Mouse (Mus musculus) MEL-GATA-1-ER (cell line): Measurements from ENCODE around the gene Ptx4.

Experiments used
- DNase-seq: peaks from one replicate; pipeline ENCODE4 v3.0.0-alpha.2; 2012; ENCODE audit warnings: low read depth; ENCODE audit errors: extremely low read depth

The Ptx4 gene

DNA sequence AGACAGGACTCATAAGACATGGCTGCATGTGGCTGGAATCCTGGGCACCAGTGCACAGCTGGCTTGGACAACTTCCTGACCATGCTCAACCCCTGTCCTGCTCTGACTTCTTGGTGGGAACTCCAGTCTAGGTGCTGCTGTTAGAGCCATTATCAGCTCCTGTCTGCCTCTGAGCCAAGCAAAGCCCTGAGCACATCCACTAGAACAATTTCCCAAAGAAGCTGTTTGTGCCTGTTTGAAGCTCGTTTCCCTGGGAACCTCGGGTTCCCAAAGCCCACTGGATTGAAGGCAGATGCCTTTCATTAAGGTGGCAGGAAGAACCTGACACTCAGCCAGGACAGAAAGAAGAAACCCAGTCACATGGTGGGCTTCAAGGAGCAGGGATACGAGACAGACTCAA lies at the start of gene Ptx4:
Gene Ptx4 (plus strand): TSS at position 355 of the 400 bp plus-strand sequence.
- no peak for DNase-seq

- no peak for DNase-seq
Measured at GRCm38 (mm10) chr17:25076906-25077305, 43.7 kb upstream of the Ptx4 start.

DNA sequence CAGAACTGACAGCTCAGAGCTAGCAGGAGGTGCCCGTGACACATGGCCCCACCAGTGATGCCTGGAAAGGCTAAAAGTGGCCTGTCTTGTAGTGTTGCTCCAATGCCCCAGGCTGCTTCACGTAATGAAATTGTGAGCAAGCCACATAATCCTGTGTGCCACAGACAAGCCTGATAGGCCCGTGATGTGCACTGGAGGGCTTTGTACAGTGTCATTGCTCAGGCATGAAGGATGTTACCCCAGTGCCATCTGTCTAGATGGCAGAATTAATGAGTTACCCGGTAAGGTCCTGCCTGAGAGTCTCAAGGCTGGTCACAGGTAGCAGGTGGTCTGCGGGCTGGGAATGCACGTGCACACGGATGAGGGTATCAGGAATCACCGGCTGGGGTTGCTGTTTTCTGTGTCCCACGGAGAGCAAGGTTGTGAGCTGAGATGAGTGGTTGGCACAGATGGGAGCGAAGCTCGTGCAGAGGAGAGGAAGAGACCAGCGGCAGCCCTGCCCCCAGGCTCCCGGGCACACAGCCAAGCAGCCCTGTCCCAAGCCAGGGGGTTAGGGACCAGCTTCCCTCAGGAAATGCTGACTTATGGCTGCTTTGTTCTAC lies 42.7 kb upstream of the Ptx4 start:
- no peak for DNase-seq

- no peak for DNase-seq
Measured at GRCm38 (mm10) chr17:25080210-25080609, 40.4 kb upstream of the Ptx4 start.

DNA sequence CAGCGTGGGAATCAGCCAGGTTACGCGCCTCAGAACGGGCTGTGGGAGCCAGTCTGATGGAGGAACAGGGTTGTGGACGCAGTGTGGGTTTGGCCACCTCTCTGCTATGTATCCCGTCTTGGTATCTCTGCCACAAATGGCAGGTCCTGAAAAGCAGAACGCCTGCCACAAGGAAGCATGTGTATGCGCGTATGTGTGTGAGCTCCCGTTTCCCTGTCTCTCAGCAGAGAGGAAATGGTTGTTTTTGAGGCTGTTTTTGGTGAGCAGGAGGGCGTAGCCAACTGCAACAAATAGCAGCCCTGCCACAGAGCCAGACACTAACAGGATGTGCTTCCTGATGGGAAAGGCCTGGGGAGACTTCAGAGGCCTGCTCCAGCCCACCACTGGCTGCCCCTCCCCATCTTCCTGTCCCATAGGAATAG lies 39.6 kb upstream of the Ptx4 start:
- no peak for DNase-seq

DNA sequence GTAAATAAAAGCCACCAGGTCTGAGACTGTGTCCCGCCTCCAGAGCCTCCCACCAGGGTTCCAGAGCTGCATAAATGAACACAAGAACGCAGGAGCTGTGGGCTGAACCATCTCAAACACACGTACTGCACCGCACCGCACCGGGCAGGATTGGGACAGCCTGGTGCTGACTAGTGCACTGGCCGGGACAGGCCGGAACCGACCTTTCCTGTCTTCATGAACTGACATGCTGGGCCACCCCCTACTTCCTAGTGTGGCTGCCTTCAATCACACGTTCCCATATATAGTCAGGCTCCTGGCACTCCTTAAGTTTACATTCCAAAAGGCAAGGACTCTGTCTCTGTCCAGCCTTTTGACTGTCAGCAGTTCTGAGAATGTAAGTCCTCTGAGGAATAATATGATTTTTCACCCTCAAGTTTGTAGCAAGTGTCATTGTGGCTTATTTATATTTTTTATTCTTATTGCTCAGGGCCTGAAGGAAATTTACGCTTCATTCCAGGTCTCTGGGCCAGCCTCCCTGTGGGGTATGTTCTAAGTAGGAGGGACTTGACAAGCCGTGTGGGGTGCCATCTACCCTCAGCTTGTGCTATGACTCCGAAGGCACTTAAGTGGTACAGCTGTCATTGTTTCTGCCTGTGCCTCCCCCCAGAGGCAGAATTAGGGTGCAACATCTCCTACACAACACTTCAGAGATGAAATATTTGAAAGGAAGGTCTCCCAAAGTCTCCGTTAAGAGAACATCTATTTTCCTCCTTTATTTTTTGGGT lies 38.3 kb upstream of the Ptx4 start:
- no peak for DNase-seq

DNA sequence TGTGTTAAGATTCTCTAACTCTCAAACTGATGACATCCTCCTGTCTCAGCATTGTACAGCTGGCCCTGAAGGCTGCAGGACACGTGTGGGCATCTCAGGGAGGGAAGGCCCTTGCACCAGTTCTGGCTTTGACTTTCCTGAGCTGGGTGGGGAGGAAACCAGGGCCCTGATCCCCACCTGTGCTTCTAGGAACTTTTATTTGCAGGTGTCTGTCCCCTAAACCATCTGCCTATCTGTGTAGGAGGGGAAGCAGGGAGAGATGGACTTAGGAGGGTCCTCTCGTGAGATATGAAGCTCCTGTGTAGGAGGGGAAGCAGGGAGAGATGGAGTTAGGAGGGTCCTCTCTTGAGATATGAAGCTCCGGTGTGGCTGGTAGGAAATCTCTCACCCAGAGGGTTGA lies 37.7 kb upstream of the Ptx4 start:
- DNase-seq, result no peak

DNA sequence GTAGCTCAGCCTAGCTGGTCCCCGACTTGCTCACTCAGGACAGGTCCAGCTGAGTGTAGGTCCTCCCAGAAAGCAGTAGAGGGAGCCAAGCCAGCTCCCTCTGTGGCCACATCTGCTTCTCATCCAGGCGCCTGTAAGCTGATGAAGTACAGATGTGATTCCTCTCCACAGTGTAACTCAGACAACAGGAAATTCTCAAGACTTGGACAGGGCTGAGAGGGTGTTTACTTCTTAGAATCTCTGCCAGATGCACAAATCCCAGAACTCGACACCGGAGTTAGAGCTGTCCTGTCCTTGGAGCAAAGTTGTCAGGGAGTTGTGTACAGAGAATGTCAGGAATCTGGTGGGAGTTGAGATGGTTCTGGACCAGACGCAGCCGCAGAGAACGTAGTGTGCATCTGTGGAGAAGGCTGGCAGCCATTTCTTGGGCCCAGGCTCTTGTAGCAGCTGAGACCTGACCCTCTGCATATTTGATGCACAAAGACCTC lies 37.1 kb upstream of the Ptx4 start, which contains the start of gene Tmem204:
Gene Tmem204 (minus strand): TSS at position 148 of the 488 bp plus-strand sequence.
- no peak for DNase-seq

DNA sequence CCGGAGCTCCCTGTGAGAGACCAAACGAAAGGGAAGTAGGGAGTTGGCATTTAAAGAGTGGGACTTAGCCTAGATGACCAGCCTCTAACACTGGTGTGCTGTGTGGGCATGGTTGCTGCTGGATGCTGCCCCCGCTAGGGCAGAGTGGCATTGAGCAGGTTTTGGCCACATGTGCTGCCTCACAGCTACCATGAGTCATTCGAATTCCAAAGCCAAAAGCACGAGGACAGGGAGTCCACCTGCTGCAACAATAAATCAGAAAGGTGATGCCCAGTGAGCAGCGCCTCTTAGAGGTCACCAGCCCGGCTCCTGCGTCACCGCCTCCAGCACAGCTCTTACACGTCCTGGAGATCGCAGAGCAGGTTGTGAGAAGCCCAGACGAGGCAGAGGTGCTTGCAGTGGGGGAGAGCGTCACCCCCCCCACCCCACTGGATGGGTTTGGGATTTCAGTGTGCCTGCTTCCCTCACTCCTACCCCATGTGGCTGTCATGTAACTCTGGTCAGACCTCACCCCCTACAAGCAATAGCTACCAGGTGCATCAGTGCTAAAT lies 35.6 kb upstream of the Ptx4 start:
- no peak for DNase-seq

- no peak for DNase-seq
Measured at GRCm38 (mm10) chr17:25086724-25087123, 33.8 kb upstream of the Ptx4 start.

DNA sequence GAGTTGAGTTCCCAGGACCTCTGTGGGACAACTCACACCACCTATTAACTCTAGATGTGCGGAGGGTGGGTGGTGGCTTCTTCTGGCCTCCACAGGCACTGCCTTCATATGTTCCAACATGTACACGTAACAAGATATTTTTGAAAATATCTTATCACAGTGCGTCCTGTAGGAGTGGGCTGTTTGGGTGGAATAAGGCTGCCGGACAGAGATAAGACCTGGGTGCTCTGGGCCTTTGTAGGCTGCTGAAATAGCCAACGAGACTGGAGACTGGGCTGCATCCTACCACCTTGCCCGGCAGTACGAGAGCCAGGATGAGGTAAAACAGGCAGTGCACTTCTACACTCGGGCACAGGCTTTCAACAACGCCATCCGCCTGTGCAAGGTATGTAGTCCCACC lies 31.4 kb upstream of the Ptx4 start:
- DNase-seq, result no peak

GRCm38 (mm10) chr17:25090450-25090849 lies 30.1 kb upstream of the Ptx4 start:
- no peak for DNase-seq

DNA sequence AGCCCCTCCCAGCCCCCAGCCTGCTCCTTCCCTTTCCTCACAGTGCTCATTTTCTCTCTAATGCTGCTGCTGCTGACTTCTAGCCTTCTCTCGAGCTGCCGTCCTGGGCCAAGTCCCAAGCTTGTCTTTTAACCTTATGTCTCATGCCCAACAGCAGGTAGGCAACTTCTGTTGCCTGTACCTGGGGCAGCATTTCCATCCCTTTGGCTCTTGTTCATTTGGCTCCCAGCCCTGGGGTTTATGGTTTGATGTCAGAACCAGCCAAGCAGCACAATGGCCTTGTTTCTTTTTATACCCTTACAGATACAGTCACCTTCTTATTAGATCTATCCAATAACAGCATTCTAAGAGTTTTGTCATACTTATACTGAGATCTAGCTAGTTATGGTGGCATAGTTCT lies 24.3 kb upstream of the Ptx4 start:
- DNase-seq, result no peak

DNA sequence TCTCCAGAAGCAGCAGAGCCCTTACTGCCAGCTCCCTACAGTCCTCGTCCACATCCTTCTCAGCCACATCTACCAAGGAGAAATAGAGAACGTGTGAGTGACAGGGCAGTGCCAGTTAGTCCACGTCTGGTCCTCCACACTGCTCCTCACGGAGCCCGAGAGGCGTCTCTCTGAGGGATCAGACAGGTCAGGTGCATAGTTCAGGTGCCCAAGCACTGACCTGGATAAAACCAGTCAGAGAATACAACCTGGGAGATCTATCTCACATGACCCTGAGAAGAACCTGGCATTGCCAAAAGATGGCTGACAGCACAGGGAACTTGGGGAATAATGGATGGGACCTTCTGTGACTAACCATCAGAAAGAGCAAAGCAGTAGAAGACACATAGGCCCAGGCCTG lies 20.5 kb upstream of the Ptx4 start:
- no peak for DNase-seq

DNA sequence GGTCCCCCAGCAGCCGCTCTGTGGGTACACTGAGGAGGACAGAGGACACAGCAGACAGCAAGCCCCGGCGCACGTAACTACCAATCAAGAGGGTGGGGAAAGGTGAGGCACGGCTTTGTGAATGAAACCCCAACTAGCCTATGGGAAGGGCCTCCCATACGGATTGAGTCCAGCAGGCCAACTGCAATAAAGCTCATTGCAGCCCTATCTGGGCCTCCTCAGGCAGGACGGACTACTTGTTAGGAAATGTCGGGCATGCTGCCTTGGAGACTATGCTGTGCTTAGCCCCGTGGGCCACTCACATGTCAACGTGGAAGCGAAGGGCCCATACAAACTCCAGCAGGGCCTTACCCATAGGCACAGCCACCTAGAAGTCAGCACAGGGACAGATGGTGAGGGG lies 19.2 kb upstream of the Ptx4 start:
- no peak for DNase-seq

DNA sequence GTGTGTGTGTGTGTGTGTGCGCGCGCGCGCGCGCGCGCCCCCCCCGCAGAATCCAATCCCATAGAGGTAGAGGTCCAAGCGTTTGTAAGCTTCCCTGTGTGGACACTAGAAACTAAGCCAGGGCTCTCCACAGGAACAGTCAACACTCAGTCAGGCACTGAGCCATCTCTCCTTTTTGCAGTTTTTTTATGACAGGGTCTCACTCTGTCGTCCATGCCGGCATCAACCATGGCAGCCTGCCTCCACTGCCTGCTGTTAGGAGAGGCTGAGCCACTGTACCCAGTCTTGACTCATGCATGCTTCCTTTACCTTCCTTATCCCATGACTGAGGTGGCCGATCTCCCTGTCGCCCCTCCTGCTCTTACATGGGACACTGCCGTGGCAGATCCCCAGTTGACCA lies 12.8 kb upstream of the Ptx4 start:
- no peak for DNase-seq

- no peak for DNase-seq
Measured at GRCm38 (mm10) chr17:25109578-25109977, 11.0 kb upstream of the Ptx4 start.

- no peak for DNase-seq
Measured at GRCm38 (mm10) chr17:25110590-25110989, 10.0 kb upstream of the Ptx4 start.

DNA sequence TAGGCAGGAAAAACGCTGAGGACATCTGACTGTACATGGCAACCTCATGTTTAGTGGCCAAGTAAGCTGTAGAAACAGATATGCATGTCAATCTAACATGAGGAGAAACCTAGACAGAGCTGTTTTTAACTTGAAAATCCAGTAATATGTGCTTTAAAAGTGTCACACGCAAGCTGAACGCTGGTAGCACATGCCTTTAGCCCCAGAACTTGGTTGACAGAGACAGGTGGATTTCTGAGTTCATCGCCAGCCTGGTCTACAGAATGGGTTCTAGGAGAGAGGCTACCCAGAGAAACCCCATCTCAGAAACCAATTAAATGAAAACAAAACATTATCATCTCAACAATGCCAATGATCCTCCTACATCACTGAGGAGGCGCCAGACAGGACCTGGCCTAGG lies 9.3 kb upstream of the Ptx4 start:
- no peak for DNase-seq

- DNase-seq, result no peak
Measured at GRCm38 (mm10) chr17:25111739-25112422, 8.7 kb upstream of the Ptx4 start.

GRCm38 (mm10) chr17:25112423-25112810 lies 8.1 kb upstream of the Ptx4 start:
- no peak for DNase-seq
